Mouse (Mus musculus) heart, embryonic 16.5 days (tissue): ENCODE measurements around the gene Lrpap1. TPM values are rescaled to one million over a fixed set of nuclear protein-coding genes. Genes with fewer than 3 reads are reported as not detected.
A peak's percentile ranks its signal among the peaks of the same experiment; 100 is the strongest.

ENCODE experiments used
- ATAC-seq: fragments of 200-750 bp; cut with Nextera tagmentation; replicated peaks from 2 replicates; pipeline ENCODE4 v1.8.0; 2017; ENCODE audit warnings: moderate number of reproducible peaks; ENCODE audit not compliant: insufficient read depth, low FRiP score; ENCODE audit errors: extremely low read depth
- H3K27ac ChIP-seq: fragments of 300-500 bp; sonication (generic); 2 replicates; pipeline ENCODE4 v1.5.1; 2014; ENCODE audit warnings: mild to moderate bottlenecking, low read length, control low read depth, moderate library complexity
- H3K27me3 ChIP-seq: fragments of 300-500 bp; sonication (generic); 2 replicates; pipeline ENCODE4 v1.6.1; 2014; ENCODE audit warnings: low read length, mixed read lengths; ENCODE audit not compliant: control insufficient read depth, insufficient read depth
- H3K36me3 ChIP-seq: fragments of 300-500 bp; sonication (generic); 2 replicates; pipeline ENCODE4 v1.6.1; 2014; ENCODE audit not compliant: control insufficient read depth, insufficient read depth
- H3K4me1 ChIP-seq: fragments of 300-500 bp; sonication (generic); 2 replicates; pipeline ENCODE4 v1.6.1; 2014; ENCODE audit warnings: low read length, mixed read lengths; ENCODE audit not compliant: control insufficient read depth, insufficient read depth
- H3K4me2 ChIP-seq: fragments of 300-500 bp; sonication (generic); 2 replicates; pipeline ENCODE4 v1.6.1; 2014; ENCODE audit warnings: low read depth, mild to moderate bottlenecking, control low read depth, low read length
- H3K4me3 ChIP-seq: fragments of 300-500 bp; sonication (generic); 2 replicates; pipeline ENCODE4 v1.5.1; 2014; ENCODE audit warnings: mild to moderate bottlenecking, control low read depth, low read length
- H3K9ac ChIP-seq: fragments of 300-500 bp; sonication (generic); 2 replicates; pipeline ENCODE4 v1.6.1; 2014; ENCODE audit warnings: low read length, control low read depth
- H3K9me3 ChIP-seq: fragments of 300-500 bp; sonication (generic); replicated peaks from 2 replicates; pipeline ENCODE4 v1.6.1; 2016; ENCODE audit warnings: low read length; ENCODE audit not compliant: control insufficient read depth
- WGBS: fragments of 180-500 bp; shearing (Covaris S2); extraction: QIAGEN DNeasy Blood & Tissue Kit; methylation state at CpG from one replicate; pipeline ENCODE4 v1.1.7; 2014; 5-methylcytosine and 5-hydroxymethylcytosine counted together
- polyA plus RNA-seq: library from polyadenylated mRNA; unstranded; fragments of >200 nt; fragmentation: Nextera tagmentation; extraction: Ambion mirVana; gene quantifications from 2 replicates; pipeline ENCODE4 v1.2.1, GENCODE M21; 2015

The Lrpap1 gene
- polyA plus RNA-seq = 113 and 131 TPM in 2 replicates

DNA sequence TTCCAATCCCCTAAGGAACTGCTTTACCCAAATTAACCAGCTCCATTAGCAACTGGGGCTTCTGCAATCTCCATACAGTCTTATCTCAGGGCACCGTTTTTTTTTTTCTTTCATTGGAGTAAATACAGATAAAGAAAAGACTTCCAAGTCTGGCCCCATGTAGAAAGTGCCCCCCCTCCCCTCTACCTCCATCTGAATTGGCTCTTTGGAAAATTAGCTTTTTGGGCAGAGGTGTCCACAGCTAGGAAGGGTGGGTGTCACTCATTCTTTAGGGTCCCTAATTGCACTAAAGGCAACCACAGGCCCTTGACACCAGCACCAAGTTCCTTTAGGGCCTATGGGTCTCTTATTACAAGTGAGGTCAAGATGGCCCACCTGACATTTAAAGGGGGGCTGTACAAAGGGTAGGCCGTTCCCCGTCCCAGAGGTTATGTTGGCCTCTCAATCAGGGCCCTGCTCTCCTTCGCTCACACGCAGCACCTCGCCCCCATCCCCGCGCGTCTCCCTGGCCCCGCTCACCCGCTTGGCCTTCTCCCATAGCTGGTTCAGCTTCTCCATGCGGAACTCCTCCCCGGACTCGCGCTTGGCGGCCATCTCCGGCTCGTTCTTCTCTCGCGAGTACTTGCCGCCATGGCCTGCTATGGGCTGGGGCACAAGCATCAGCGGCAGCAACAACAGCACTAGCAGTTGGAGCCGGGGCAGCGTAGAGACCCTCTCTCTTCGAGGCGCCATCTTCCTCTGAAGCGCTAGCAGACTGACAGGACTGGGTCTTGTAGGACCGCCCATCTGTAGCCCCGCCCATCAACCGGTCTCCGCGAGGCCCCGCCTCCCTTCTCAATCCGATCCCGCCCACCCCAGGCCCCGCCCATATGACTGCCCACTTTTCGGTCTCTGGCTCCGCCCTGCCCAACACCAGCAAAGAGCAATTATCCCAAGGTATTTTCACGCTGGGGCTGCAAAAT is at the start of gene Lrpap1:
TSS of gene Lrpap1 (minus strand) at position 807 of the 962 bp plus-strand sequence.
- Histone ChIP-seq H3K4me3 (peak within 1 kb of the TSS; percentile 81), H3K9ac (peak within 1 kb of the TSS; percentile 85), H3K27me3 (no peaks in the 10 kb centered on the region), H3K4me1 (peaks cover 17% of the 10 kb centered on the region), H3K4me2 (peak within 1 kb of the TSS; percentile 79), H3K9me3 (no peaks in the 10 kb centered on the region), H3K27ac (peak within 1 kb of the TSS; percentile 80), H3K36me3 (peaks cover 17% of the 10 kb centered on the region)
- WGBS = under 1% methylated on average over 39 of the region's 39 CpGs
- ATAC-seq = peak; percentile 96

DNA sequence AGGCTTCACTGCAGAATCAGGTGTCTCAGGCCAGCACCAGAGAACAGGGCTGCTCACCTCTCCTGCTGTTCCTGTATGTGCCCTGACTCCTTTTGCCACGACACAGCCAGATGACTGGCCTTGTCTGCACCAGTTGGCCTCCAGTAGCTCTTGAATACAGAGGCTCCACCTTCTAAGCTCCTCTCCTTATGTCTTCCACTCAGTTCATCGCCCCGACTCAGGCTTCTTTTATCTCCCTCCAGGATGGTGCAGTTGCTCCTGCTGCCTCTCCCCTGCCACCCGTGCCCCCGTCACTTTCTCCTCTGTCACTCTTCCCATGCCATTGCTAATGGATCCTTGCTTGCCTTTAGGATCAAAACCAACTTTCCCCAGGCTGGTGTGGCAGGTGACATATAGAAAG is 44.4 kb upstream of the Lrpap1 start:
- Histone ChIP-seq H3K27me3 (no peaks in the 10 kb centered on the region), H3K4me1 (peaks cover 10% of the 10 kb centered on the region), H3K36me3 (no peaks in the 10 kb centered on the region), H3K4me3 (no peak overlapping the region), H3K27ac (no peak overlapping the region), H3K4me2 (no peak overlapping the region), H3K9ac (no peak overlapping the region), H3K9me3 (peaks cover 5% of the 10 kb centered on the region)
- no peak for ATAC-seq
- WGBS = 60% methylated on average over 5 of the region's 5 CpGs

DNA sequence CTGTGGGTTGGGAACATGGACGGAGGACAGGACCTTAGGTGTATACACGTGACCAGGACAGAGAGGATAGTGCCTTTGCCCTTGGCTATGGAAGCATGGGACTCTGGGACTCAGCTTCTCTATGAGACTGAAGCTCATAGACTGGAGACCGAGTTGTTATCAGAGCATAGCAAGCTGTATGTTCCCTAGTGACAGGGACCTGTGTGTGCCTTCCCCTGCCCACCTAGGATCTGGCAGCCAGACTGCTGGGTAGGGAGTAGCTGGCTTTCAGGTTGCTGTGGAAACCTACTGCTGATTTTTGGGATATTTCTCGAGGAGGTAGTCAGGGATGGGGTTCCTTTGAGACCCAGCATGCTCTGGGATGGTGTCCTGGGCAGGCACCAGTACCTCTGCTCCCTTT is 44.0 kb upstream of the Lrpap1 start:
- H3K9ac ChIP-seq = no peak overlapping the region
- no peak overlapping the region for H3K4me2 ChIP-seq
- H3K4me3 ChIP-seq = no peak overlapping the region
- no peak for ATAC-seq
- no peak overlapping the region for H3K27ac ChIP-seq
- H3K4me1 ChIP-seq = peaks cover 10% of the 10 kb centered on the region
- peaks cover 5% of the 10 kb centered on the region for H3K9me3 ChIP-seq
- no peaks in the 10 kb centered on the region for H3K36me3 ChIP-seq
- 76% methylated on average over 4 of the region's 4 CpGs for WGBS
- no peaks in the 10 kb centered on the region for H3K27me3 ChIP-seq

DNA sequence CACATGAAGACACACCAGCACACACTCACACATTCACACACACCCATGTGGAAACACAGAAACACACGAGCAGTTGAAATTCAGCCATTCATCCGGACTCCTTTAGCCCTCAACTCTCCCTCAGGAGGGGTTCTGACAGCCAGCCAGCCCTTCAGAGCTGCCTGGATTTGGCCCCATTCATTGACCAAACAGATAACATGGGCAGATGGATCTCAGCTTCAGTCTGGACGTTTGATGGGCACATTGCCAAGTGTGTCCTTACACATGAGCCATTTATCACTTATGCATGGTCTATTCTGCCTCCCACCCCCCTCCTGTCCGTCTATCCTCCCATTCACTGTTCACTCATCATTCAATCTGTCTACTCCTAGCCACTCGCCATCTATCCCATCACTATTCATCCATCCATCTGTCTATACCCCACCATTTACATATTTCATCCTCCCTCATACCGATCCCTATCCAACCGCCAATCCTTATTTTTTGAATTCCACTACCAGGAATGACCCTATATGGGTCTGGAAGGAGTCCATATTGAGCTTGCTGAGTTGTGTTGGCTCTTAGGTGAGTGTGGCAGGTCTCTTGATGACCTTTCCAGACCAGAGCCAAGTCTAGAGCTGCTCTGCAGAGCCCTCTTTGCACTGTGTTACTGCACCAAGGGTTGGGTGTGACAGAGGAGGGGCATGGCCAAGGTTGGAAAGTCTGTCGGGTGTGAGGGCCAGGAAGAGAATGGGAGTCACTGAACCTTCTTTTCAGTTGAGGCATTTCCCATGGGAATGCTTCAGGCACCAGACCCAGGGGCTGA is 42.6 kb upstream of the Lrpap1 start:
- 64% methylated on average over 8 of the region's 8 CpGs for WGBS
- Histone ChIP-seq H3K27me3 (no peaks in the 10 kb centered on the region), H3K36me3 (no peaks in the 10 kb centered on the region), H3K27ac (no peak overlapping the region), H3K9ac (no peak overlapping the region), H3K4me3 (no peak overlapping the region), H3K9me3 (peaks cover 5% of the 10 kb centered on the region), H3K4me1 (peaks cover 17% of the 10 kb centered on the region), H3K4me2 (no peak overlapping the region)
- no peak for ATAC-seq

DNA sequence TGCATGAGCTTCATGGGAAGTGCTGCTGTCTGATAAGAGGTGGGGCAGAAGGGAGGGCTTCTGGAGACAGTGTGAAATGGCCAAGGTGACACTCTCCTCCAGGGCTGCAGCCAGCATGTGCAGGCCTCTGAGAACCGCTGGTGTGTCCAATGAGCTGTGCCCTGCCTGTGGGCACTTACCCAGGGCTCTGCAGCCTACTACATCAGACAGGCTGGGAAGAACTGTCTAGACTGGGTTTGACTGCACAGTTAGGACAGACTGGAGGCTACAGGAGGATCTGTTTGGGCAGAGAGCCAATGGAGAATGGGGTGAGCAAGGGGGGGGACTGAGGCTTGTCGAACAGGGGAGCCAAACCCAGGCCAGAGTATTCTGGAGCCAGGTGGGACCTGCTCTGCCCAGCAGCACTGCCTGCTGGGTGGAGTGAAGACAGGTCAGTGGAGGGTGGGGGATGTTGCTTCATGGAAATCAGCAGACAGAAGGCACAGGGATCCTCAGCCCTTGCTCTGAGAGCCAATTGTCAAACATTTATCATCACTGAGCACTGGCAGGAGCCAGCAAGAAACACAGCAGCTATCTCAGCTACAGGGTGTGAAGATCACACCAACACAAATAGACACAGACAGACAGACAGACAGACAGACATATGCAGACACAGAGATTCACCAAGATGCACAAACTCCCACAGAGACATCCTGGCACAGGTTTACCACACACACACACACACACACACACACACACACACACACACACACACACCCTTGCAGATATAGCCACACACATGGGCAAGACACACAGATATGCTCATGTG is 41.8 kb upstream of the Lrpap1 start:
- Histone ChIP-seq H3K27me3 (no peaks in the 10 kb centered on the region), H3K36me3 (no peaks in the 10 kb centered on the region), H3K9ac (no peak overlapping the region), H3K27ac (0 out of 2 replicates have a peak overlapping the region, but pooled peaks have one; percentile 3), H3K4me3 (no peak overlapping the region), H3K4me2 (no peak overlapping the region), H3K4me1 (peaks cover 16% of the 10 kb centered on the region), H3K9me3 (peaks cover 5% of the 10 kb centered on the region)
- WGBS = 10% methylated on average over 2 of the region's 2 CpGs
- peak; percentile 39 for ATAC-seq

DNA sequence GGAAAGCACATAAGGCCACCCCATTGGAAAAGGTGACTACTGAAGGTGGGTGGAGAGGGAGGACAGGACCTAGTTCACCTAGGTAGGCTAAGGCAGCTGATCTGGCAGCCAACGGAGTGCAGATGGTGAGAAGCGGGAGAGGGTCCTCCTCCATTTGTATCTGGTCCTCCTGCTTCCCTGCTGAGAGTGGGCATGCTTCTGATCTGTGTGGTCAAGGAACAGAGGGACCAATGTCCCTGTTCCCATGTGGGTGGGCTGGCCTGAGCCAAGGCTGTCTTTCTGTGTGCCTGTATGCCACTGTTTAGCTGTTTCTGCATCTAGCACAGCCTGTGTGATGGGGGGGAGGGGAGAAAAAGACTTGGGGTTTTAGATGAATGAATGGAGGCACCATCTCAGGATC is 41.2 kb upstream of the Lrpap1 start:
- Histone ChIP-seq H3K27ac (no peak overlapping the region), H3K27me3 (no peaks in the 10 kb centered on the region), H3K36me3 (no peaks in the 10 kb centered on the region), H3K4me3 (no peak overlapping the region), H3K9me3 (peaks cover 5% of the 10 kb centered on the region), H3K4me2 (no peak overlapping the region), H3K4me1 (peaks cover 15% of the 10 kb centered on the region), H3K9ac (no peak overlapping the region)
- ATAC-seq = no peak
- 81% methylated on average over 2 of the region's 2 CpGs for WGBS

DNA sequence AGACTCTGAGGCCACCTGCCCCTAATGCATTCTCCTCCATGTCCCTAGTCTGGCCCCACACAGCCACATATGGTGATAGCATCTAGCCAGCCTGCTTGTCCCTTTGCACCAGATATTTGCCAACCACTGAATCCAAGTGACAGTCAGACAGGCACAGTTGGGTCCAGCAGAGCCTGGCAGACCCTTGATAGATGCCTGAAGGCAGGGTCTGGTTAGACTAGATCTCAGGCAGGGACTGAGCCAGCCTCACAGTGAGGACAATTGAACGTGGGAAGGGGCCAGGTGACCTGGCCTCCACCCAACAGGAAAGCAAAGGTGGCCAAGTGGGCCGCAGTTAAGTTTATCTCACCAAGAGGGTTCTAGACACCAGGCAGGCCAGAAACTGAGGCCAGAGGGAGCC is 39.1 kb upstream of the Lrpap1 start:
- H3K4me3 ChIP-seq = no peak overlapping the region
- H3K4me1 ChIP-seq = peaks cover 15% of the 10 kb centered on the region
- ATAC-seq = no peak
- H3K9me3 ChIP-seq = no peaks in the 10 kb centered on the region
- no peaks in the 10 kb centered on the region for H3K36me3 ChIP-seq
- H3K4me2 ChIP-seq = no peak overlapping the region
- H3K9ac ChIP-seq = no peak overlapping the region
- 62% methylated on average over 2 of the region's 2 CpGs for WGBS
- no peaks in the 10 kb centered on the region for H3K27me3 ChIP-seq
- H3K27ac ChIP-seq = no peak overlapping the region

DNA sequence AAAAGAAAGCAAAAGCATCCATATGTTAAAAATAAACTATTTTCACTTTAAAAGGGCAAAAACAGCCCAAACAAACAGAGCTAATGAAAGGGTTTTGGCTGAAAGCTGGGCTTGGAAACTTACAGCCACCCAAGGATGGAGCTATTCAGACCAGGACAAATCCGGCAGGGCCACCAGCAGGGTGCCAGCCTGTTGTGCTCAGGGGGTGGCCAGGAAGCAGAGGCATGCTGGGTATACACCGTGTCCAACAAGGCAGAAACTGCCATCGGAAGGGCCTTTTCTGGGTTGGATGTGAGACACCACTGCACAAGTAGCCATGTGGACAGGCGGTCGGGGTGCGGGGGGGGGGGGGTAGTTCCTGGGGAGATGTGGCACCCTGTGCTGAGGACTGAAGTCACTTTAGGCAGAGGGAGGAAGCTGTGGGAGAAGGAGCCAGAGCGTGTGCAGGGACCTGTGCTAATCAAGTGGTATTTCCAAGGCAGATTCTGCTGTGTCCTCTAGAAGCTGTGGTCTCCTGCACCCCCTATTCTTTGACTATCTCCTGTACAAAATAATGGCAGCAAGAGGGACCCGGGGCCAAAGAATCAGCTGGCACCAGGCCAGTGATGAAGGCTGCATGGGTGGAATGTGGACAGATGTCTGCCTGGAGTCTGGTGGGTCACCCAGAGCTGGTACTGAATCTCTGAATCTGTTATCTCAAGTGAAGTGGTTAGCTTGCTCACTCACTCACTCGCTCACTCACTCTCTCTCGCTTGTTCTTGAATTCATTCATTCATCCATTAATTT is 38.1 kb upstream of the Lrpap1 start:
- no peaks in the 10 kb centered on the region for H3K9me3 ChIP-seq
- peaks cover 18% of the 10 kb centered on the region for H3K4me1 ChIP-seq
- H3K9ac ChIP-seq = no peak overlapping the region
- H3K27me3 ChIP-seq = no peaks in the 10 kb centered on the region
- H3K36me3 ChIP-seq = no peaks in the 10 kb centered on the region
- H3K27ac ChIP-seq = no peak overlapping the region
- 50% methylated on average over 10 of the region's 10 CpGs for whole genome bisulfite sequencing
- no peak overlapping the region for H3K4me3 ChIP-seq
- H3K4me2 ChIP-seq = no peak overlapping the region
- no peak for ATAC-seq
